Mouse (Mus musculus): ENCODE results near the gene Gtf2f2. TPM values are rescaled to one million over a fixed set of nuclear protein-coding genes. Genes with fewer than 3 reads are reported as not detected.
"Not testable (repeated sequence)": the region's sequence is repeated elsewhere in the genome, so short reads cannot be mapped to it uniquely, and the experiment has no call there.

Gtf2f2 gene
- polyA plus RNA-seq, 1 experiment, result 33.5 TPM

GRCm38 (mm10) chr14:75962250-75962649 is 48.4 kb downstream of the Gtf2f2 start:
- Histone ChIP-seq H3K4me1 (ENCODE audit: control insufficient read depth, insufficient read depth, low read length) (no peaks in the 10 kb centered on the region), H3K4me3 (replicated peaks; ENCODE audit: control insufficient read depth, low read depth, low read length) (no peak overlapping the region), H3K27ac (ENCODE audit: control insufficient read depth, insufficient read depth, low read depth, low read length, poor library complexity) (no peak overlapping the region)
- no peak for TF ChIP-seq CTCF (IDR thresholded peaks at IDR 0.05; ENCODE audit: control insufficient read depth, insufficient read depth, low read length)
- no peak for TF ChIP-seq POLR2A (IDR thresholded peaks at IDR 0.05; ENCODE audit: borderline replicate concordance, control insufficient read depth, low read depth, low read length)
- WGBS, result 93% methylated on average over 9 of the region's 9 CpGs

- TF ChIP-seq POLR2A (IDR thresholded peaks at IDR 0.05; ENCODE audit: borderline replicate concordance, control insufficient read depth, low read depth, low read length) (no peak), CTCF (IDR thresholded peaks at IDR 0.05; ENCODE audit: control insufficient read depth, insufficient read depth, low read length) (no peak)
- Histone ChIP-seq H3K4me1 (ENCODE audit: control insufficient read depth, insufficient read depth, low read length) (no peaks in the 10 kb centered on the region; the same call in 1 of the 2 replicates), H3K27ac (ENCODE audit: control insufficient read depth, insufficient read depth, low read depth, low read length, poor library complexity) (no peak within 1 kb of the TSS), H3K4me3 (replicated peaks; ENCODE audit: control insufficient read depth, low read depth, low read length) (no peak within 1 kb of the TSS)
- WGBS, result 82% methylated on average over 7 of the region's 7 CpGs
These were observed 55.9 kb downstream of the Gtf2f2 start, which contains the start of gene Kctd4 for GRCm38 (mm10) chr14:75954766-75955165. Gene Kctd4, plus strand, starts transcription at chr14:75955009.

GRCm38 (mm10) chr14:75953011-75953410 is 57.7 kb downstream of the Gtf2f2 start:
- no peaks in the 10 kb centered on the region; the same call in 1 of the 2 replicates for H3K4me1 ChIP-seq (ENCODE audit: control insufficient read depth, insufficient read depth, low read length)
- WGBS, result 73% methylated on average over 2 of the region's 2 CpGs
- TF ChIP-seq POLR2A (IDR thresholded peaks at IDR 0.05; ENCODE audit: borderline replicate concordance, control insufficient read depth, low read depth, low read length) (no peak), CTCF (IDR thresholded peaks at IDR 0.05; ENCODE audit: control insufficient read depth, insufficient read depth, low read length) (no peak)
- H3K27ac ChIP-seq (ENCODE audit: control insufficient read depth, insufficient read depth, low read depth, low read length, poor library complexity), result no peak overlapping the region
- H3K4me3 ChIP-seq (replicated peaks; ENCODE audit: control insufficient read depth, low read depth, low read length), result no peak overlapping the region

GRCm38 (mm10) chr14:75947674-75948073 is 63.0 kb downstream of the Gtf2f2 start:
- Histone ChIP-seq H3K4me1 (ENCODE audit: control insufficient read depth, insufficient read depth, low read length) (no peaks in the 10 kb centered on the region), H3K27ac (ENCODE audit: control insufficient read depth, insufficient read depth, low read depth, low read length, poor library complexity) (no peak overlapping the region), H3K4me3 (replicated peaks; ENCODE audit: control insufficient read depth, low read depth, low read length) (no peak overlapping the region)
- WGBS, result 67% methylated on average over 3 of the region's 3 CpGs
- TF ChIP-seq POLR2A (IDR thresholded peaks at IDR 0.05; ENCODE audit: borderline replicate concordance, control insufficient read depth, low read depth, low read length) (no peak), CTCF (IDR thresholded peaks at IDR 0.05; ENCODE audit: control insufficient read depth, insufficient read depth, low read length) (no peak)

GRCm38 (mm10) chr14:75942365-75942764 is 68.3 kb downstream of the Gtf2f2 start:
- H3K4me3 ChIP-seq (replicated peaks; ENCODE audit: control insufficient read depth, low read depth, low read length), result no peak overlapping the region
- no peaks in the 10 kb centered on the region for H3K4me1 ChIP-seq (ENCODE audit: control insufficient read depth, insufficient read depth, low read length)
- no peak overlapping the region for H3K27ac ChIP-seq (ENCODE audit: control insufficient read depth, insufficient read depth, low read depth, low read length, poor library complexity)
- TF ChIP-seq CTCF (IDR thresholded peaks at IDR 0.05; ENCODE audit: control insufficient read depth, insufficient read depth, low read length), result no peak
- TF ChIP-seq POLR2A (IDR thresholded peaks at IDR 0.05; ENCODE audit: borderline replicate concordance, control insufficient read depth, low read depth, low read length), result no peak
- 84% methylated on average over 3 of the region's 3 CpGs for WGBS

- Histone ChIP-seq H3K27ac (ENCODE audit: control insufficient read depth, insufficient read depth, low read depth, low read length, poor library complexity) (no peak overlapping the region), H3K4me3 (replicated peaks; ENCODE audit: control insufficient read depth, low read depth, low read length) (no peak overlapping the region), H3K4me1 (ENCODE audit: control insufficient read depth, insufficient read depth, low read length) (no peaks in the 10 kb centered on the region)
- TF ChIP-seq POLR2A (IDR thresholded peaks at IDR 0.05; ENCODE audit: borderline replicate concordance, control insufficient read depth, low read depth, low read length) (no peak), CTCF (IDR thresholded peaks at IDR 0.05; ENCODE audit: control insufficient read depth, insufficient read depth, low read length) (no peak)
- WGBS, result 88% methylated on average over 1 of the region's 1 CpGs
These were observed 69.2 kb downstream of the Gtf2f2 start for GRCm38 (mm10) chr14:75941500-75941899.

GRCm38 (mm10) chr14:75937714-75938113 is 73.0 kb downstream of the Gtf2f2 start:
- no peaks in the 10 kb centered on the region for H3K4me1 ChIP-seq (ENCODE audit: control insufficient read depth, insufficient read depth, low read length)
- 32% methylated on average over 1 of the region's 1 CpGs for WGBS
- no peak overlapping the region for H3K27ac ChIP-seq (ENCODE audit: control insufficient read depth, insufficient read depth, low read depth, low read length, poor library complexity)
- TF ChIP-seq CTCF (IDR thresholded peaks at IDR 0.05; ENCODE audit: control insufficient read depth, insufficient read depth, low read length), result no peak
- no peak for TF ChIP-seq POLR2A (IDR thresholded peaks at IDR 0.05; ENCODE audit: borderline replicate concordance, control insufficient read depth, low read depth, low read length)
- H3K4me3 ChIP-seq (replicated peaks; ENCODE audit: control insufficient read depth, low read depth, low read length), result no peak overlapping the region

- Histone ChIP-seq H3K27ac (ENCODE audit: control insufficient read depth, insufficient read depth, low read depth, low read length, poor library complexity) (no peak overlapping the region), H3K4me3 (replicated peaks; ENCODE audit: control insufficient read depth, low read depth, low read length) (no peak overlapping the region), H3K4me1 (ENCODE audit: control insufficient read depth, insufficient read depth, low read length) (no peaks in the 10 kb centered on the region)
- 73% methylated on average over 2 of the region's 2 CpGs for WGBS
- TF ChIP-seq CTCF (IDR thresholded peaks at IDR 0.05; ENCODE audit: control insufficient read depth, insufficient read depth, low read length) (peak; percentile 42; the same call in 1 of the 2 replicates), POLR2A (IDR thresholded peaks at IDR 0.05; ENCODE audit: borderline replicate concordance, control insufficient read depth, low read depth, low read length) (no peak)
These were observed 76.3 kb downstream of the Gtf2f2 start for GRCm38 (mm10) chr14:75934359-75934758.

GRCm38 (mm10) chr14:75931266-75931665 is 79.4 kb downstream of the Gtf2f2 start:
- H3K27ac ChIP-seq (ENCODE audit: control insufficient read depth, insufficient read depth, low read depth, low read length, poor library complexity), result no peak overlapping the region
- WGBS, result 96% methylated on average over 23 of the region's 23 CpGs
- TF ChIP-seq POLR2A (IDR thresholded peaks at IDR 0.05; ENCODE audit: borderline replicate concordance, control insufficient read depth, low read depth, low read length) (no peak), CTCF (IDR thresholded peaks at IDR 0.05; ENCODE audit: control insufficient read depth, insufficient read depth, low read length) (no peak)
- no peaks in the 10 kb centered on the region for H3K4me1 ChIP-seq (ENCODE audit: control insufficient read depth, insufficient read depth, low read length)
- no peak overlapping the region for H3K4me3 ChIP-seq (replicated peaks; ENCODE audit: control insufficient read depth, low read depth, low read length)

- WGBS, result 86% methylated on average over 8 of the region's 8 CpGs
- H3K4me3 ChIP-seq (replicated peaks; ENCODE audit: control insufficient read depth, low read depth, low read length); H3K4me1 ChIP-seq (ENCODE audit: control insufficient read depth, insufficient read depth, low read length); H3K27ac ChIP-seq (ENCODE audit: control insufficient read depth, insufficient read depth, low read depth, low read length, poor library complexity): not testable (repeated sequence)
These were observed 81.0 kb downstream of the Gtf2f2 start for GRCm38 (mm10) chr14:75929713-75930112.
